Mouse (Mus musculus): ENCODE results near the gene Dusp7. TPM values are rescaled to one million over a fixed set of nuclear protein-coding genes. Genes with fewer than 3 reads are reported as not detected.

Gene Dusp7
- total and polyA plus RNA-seq, 3 experiments: 5.5 to 12.2 TPM; not detected in 1

- H3K4me1 ChIP-seq (ENCODE audit: control insufficient read depth in 1 of 2, insufficient read depth in 2 of 2, low read length in 2 of 2): peaks cover 0 to 23% of the 10 kb centered on the region in 2 experiments; a peak in 2 of 4 replicates
Measured at GRCm38 (mm10) chr9:106366188-106366587, 2.2 kb upstream of the Dusp7 start.

GRCm38 (mm10) chr9:106367001-106367400, 1.4 kb upstream of the Dusp7 start:
- Histone ChIP-seq H3K4me1 (ENCODE audit: control insufficient read depth in 1 of 2, insufficient read depth in 2 of 2, low read length in 2 of 2) (peaks cover 0 to 17% of the 10 kb centered on the region in 2 experiments; a peak in 2 of 4 replicates), H3K27me3 (ENCODE audit: control insufficient read depth in 1 of 2, insufficient read depth in 2 of 2, low read length in 2 of 2) (no peaks in the 10 kb centered on the region), H3K27ac (ENCODE audit: control insufficient read depth, low read depth, low read length) (no peak overlapping the region), H3K9me3 (replicated peaks; ENCODE audit: insufficient read depth, low read length) (no peaks in the 10 kb centered on the region), H3K9ac (ENCODE audit: control insufficient read depth, low read depth, low read length, poor library complexity, severe bottlenecking) (peak overlapping the region; percentile 58), H3K36me3 (ENCODE audit: control insufficient read depth in 1 of 2, insufficient read depth in 2 of 2, low read length in 2 of 2) (peaks cover 0 to 4% of the 10 kb centered on the region in 2 experiments; a peak in 2 of 4 replicates), H3K4me3 (ENCODE audit: control insufficient read depth in 1 of 2, insufficient read depth in 1 of 2, low read depth in 2 of 2, low read length in 2 of 2) (peak overlapping the region; percentile 55 to 69), H3K79me2 (ENCODE audit: control insufficient read depth, insufficient read depth, low read length, poor library complexity) (peaks cover 15% of the 10 kb centered on the region)
- DNase-seq (ENCODE audit: low read depth, low spot score): peak; percentile 40
- TF ChIP-seq POLR2AphosphoS2 (IDR thresholded peaks at IDR 0.05; ENCODE audit: low read length) (no peak), NRF1 (IDR thresholded peaks at IDR 0.05; ENCODE audit: insufficient read depth, low read depth, low read length, poor library complexity, severe bottlenecking) (no peak), TBP (IDR thresholded peaks at IDR 0.05; ENCODE audit: low read depth, low read length) (no peak), JUND (IDR thresholded peaks at IDR 0.05; ENCODE audit: low read depth, low read length) (no peak), EP300 (IDR thresholded peaks at IDR 0.05; ENCODE audit: low read depth in 1 of 2, low read length in 2 of 2) (no peak), E2F4 (IDR thresholded peaks at IDR 0.05; ENCODE audit: borderline replicate concordance, low read depth, low read length) (no peak), BHLHE40 (IDR thresholded peaks at IDR 0.05; ENCODE audit: borderline replicate concordance, low read depth, low read length) (no peak), CTCF (IDR thresholded peaks at IDR 0.05 in 2 of 3, conservative IDR thresholded peaks at IDR 0.05 in 1 of 3; ENCODE audit: control insufficient read depth in 1 of 3, insufficient read depth in 1 of 3, low read depth in 2 of 3, low read length in 3 of 3, poor library complexity in 1 of 3, severe bottlenecking in 1 of 3) (no peak), GATA1 (IDR thresholded peaks at IDR 0.05; ENCODE audit: low read depth, low read length) (no peak), MYC (IDR thresholded peaks at IDR 0.05; ENCODE audit: low read depth, low read length) (no peak), RAD21 (IDR thresholded peaks at IDR 0.05; ENCODE audit: low read depth, low read length) (no peak), NELFE (IDR thresholded peaks at IDR 0.05; ENCODE audit: low read depth, low read length) (no peak), ZNF384 (IDR thresholded peaks at IDR 0.05; ENCODE audit: low read depth, low read length) (no peak), SMC3 (IDR thresholded peaks at IDR 0.05; ENCODE audit: low read depth, low read length) (no peak), TCF12 (IDR thresholded peaks at IDR 0.05; ENCODE audit: low read depth, low read length) (no peak), POLR2A (IDR thresholded peaks at IDR 0.05; ENCODE audit: control insufficient read depth in 1 of 2, insufficient read depth in 1 of 2, low read depth in 1 of 2, low read length in 2 of 2, poor library complexity in 1 of 2) (no peak), ETS1 (IDR thresholded peaks at IDR 0.05; ENCODE audit: low read depth, low read length) (no peak), MAZ (IDR thresholded peaks at IDR 0.05; ENCODE audit: low read depth, low read length) (no peak), GABPA (IDR thresholded peaks at IDR 0.05; ENCODE audit: low read depth, low read length) (no peak)

More at GRCm38 (mm10) chr9:106366188-106366587, 2.2 kb upstream of the Dusp7 start:
- no peaks in the 10 kb centered on the region for H3K27me3 ChIP-seq (ENCODE audit: control insufficient read depth in 1 of 2, insufficient read depth in 2 of 2, low read length in 2 of 2)
- TF ChIP-seq MEF2A (IDR thresholded peaks at IDR 0.05; ENCODE audit: extremely low read depth, insufficient replicate concordance, low read depth, low read length, poor library complexity, severe bottlenecking) (no peak), POLR2A (IDR thresholded peaks at IDR 0.05; ENCODE audit: control insufficient read depth in 1 of 2, insufficient read depth in 1 of 2, low read depth in 1 of 2, low read length in 2 of 2, poor library complexity in 1 of 2) (no peak), KAT2A (conservative IDR thresholded peaks at IDR 0.05; ENCODE audit: low read depth, low read length) (no peak), SIN3A (IDR thresholded peaks at IDR 0.05; ENCODE audit: low read length) (no peak), ZKSCAN1 (IDR thresholded peaks at IDR 0.05; ENCODE audit: low read depth, low read length) (no peak), ELF1 (IDR thresholded peaks at IDR 0.05; ENCODE audit: low read depth, low read length) (no peak), ZMIZ1 (IDR thresholded peaks at IDR 0.05; ENCODE audit: low read depth, low read length) (no peak), MAZ (IDR thresholded peaks at IDR 0.05; ENCODE audit: low read depth, low read length) (no peak)
- H3K79me2 ChIP-seq (ENCODE audit: control insufficient read depth, insufficient read depth, low read length, poor library complexity): peaks cover 15% of the 10 kb centered on the region
- no peaks in the 10 kb centered on the region for H3K9me3 ChIP-seq (replicated peaks; ENCODE audit: insufficient read depth, low read length)
- peaks cover 0 to 4% of the 10 kb centered on the region in 2 experiments; a peak in 2 of 4 replicates for H3K36me3 ChIP-seq (ENCODE audit: control insufficient read depth in 1 of 2, insufficient read depth in 2 of 2, low read length in 2 of 2)
- no peak overlapping the region for H3K4me3 ChIP-seq (ENCODE audit: control insufficient read depth in 1 of 2, insufficient read depth in 1 of 2, low read depth in 2 of 2, low read length in 2 of 2)
- H3K9ac ChIP-seq (ENCODE audit: control insufficient read depth, low read depth, low read length, poor library complexity, severe bottlenecking): no peak overlapping the region
- H3K27ac ChIP-seq (ENCODE audit: control insufficient read depth, low read depth, low read length): no peak overlapping the region
- no peak for DNase-seq (ENCODE audit: low read depth, low spot score)
